ENCODE assay signal across 8 mouse cellular contexts in the genomic region with DNA sequence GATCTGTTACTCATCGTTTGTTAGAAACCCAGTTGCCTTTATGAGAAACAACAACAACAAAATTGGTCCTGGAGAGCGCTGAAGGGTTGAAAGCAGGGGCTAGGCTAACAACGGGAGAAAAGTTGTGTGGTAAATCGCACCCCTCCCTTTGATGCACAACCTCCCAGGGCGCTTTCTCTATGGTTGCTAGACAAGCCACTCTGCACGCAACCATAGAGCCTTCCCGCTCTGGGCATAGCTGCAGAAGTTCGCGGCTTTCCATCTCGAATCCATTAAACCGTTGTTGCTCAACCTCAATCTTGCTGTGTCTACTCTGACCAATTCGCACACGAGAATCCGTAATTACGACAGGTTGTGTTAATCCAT. TPM values are rescaled to one million over a fixed set of nuclear protein-coding genes. Genes with fewer than 3 reads are reported as not detected.
DNase-seq lines count a peak whose midpoint lies in the region; ATAC-seq and TF ChIP-seq lines count a peak whose summit lies in the region.

No protein-coding gene starts in this region.

- ATAC-seq in embryonic facial prominence, embryonic 15.5 days (ENCODE audit: insufficient number of reproducible peaks, low FRiP score, low TSS enrichment, low read depth) = peak; percentile 48; the same call in 1 of the 2 replicates
- peak; percentile 57 for ATAC-seq in hindbrain, embryonic 12.5 days (ENCODE audit: low FRiP score)
- peak; percentile 52 for ATAC-seq in liver, embryonic 15.5 days (ENCODE audit: insufficient read depth)
- peak; percentile 55 for ATAC-seq in neural tube, embryonic 12.5 days (ENCODE audit: low FRiP score, low read depth)

- peak; percentile 69 for DNase-seq in gastrocnemius, adult 2 months
- no peak for DNase-seq in gastrocnemius, postnatal 36 days
- peak; percentile 71 to 74 for DNase-seq in thymus, postnatal 36 days

- peak overlapping the region; percentile 97 for H3K27ac ChIP-seq in gastrocnemius, adult 2 months
- H3K27ac ChIP-seq in embryonic facial prominence, embryonic 15.5 days (replicated peaks) = peak overlapping the region; percentile 99
- H3K27ac ChIP-seq in hindbrain, embryonic 12.5 days = peak overlapping the region; percentile 99
- H3K27ac ChIP-seq in liver, embryonic 15.5 days (replicated peaks) = peak overlapping the region; percentile 97
- peak overlapping the region; percentile 38 for H3K27ac ChIP-seq in neural tube, embryonic 12.5 days

- TF ChIP-seq CTCF in gastrocnemius, adult 2 months (IDR thresholded peaks at IDR 0.05) = no peak
- no peak for TF ChIP-seq CTCF in E14TG2a.4 (conservative IDR thresholded peaks at IDR 0.05; ENCODE audit: low read length)

- H3K9ac ChIP-seq in embryonic facial prominence, embryonic 15.5 days = peak overlapping the region; percentile 37
- H3K9ac ChIP-seq in hindbrain, embryonic 12.5 days = peak overlapping the region; percentile 58
- H3K9ac ChIP-seq in liver, embryonic 15.5 days = peak overlapping the region; percentile 63
- H3K9ac ChIP-seq in neural tube, embryonic 12.5 days = peak overlapping the region; percentile 42

- peak overlapping the region; percentile 76 for H3K4me3 ChIP-seq in gastrocnemius, adult 2 months
- peak overlapping the region; percentile 100 for H3K4me3 ChIP-seq in E14TG2a.4 (replicated peaks; ENCODE audit: low read length)
- H3K4me3 ChIP-seq in embryonic facial prominence, embryonic 15.5 days (replicated peaks) = peak overlapping the region; percentile 77
- peak overlapping the region; percentile 96 for H3K4me3 ChIP-seq in hindbrain, embryonic 12.5 days
- H3K4me3 ChIP-seq in liver, embryonic 15.5 days (replicated peaks) = peak overlapping the region; percentile 80
- H3K4me3 ChIP-seq in neural tube, embryonic 12.5 days = peak overlapping the region; percentile 97

- H3K27me3 ChIP-seq in E14TG2a.4 (ENCODE audit: insufficient read depth, low read length) = no peaks in the 10 kb centered on the region
- no peaks in the 10 kb centered on the region for H3K27me3 ChIP-seq in embryonic facial prominence, embryonic 15.5 days
- no peaks in the 10 kb centered on the region for H3K27me3 ChIP-seq in hindbrain, embryonic 12.5 days
- 0 out of 2 replicates have a peak, but pooled peaks cover 3% of the 10 kb centered on the region for H3K27me3 ChIP-seq in liver, embryonic 15.5 days
- no peaks in the 10 kb centered on the region for H3K27me3 ChIP-seq in neural tube, embryonic 12.5 days (replicated peaks)

- intact Hi-C loops in gastrocnemius, adult 2 months (cut with DNase I) = loop anchor here (10.0 kb wide), 1 partner anchor 681 kb away; the partner anchor contains the start of genes Grik5 and Zfp574
- intact Hi-C loops in gastrocnemius, postnatal 36 days (cut with DNase I) = no loop called here

- peaks cover 30% of the 10 kb centered on the region for H3K36me3 ChIP-seq in E14TG2a.4 (ENCODE audit: insufficient read depth, low read length)
- peaks cover 35% of the 10 kb centered on the region for H3K36me3 ChIP-seq in embryonic facial prominence, embryonic 15.5 days
- peaks cover 14% of the 10 kb centered on the region for H3K36me3 ChIP-seq in hindbrain, embryonic 12.5 days
- peaks cover 25% of the 10 kb centered on the region for H3K36me3 ChIP-seq in liver, embryonic 15.5 days (replicated peaks)
- H3K36me3 ChIP-seq in neural tube, embryonic 12.5 days = peaks cover 15% of the 10 kb centered on the region

- under 1% methylated on average over 15 of the region's 15 CpGs for WGBS in embryonic facial prominence, embryonic 15.5 days
- under 1% methylated on average over 15 of the region's 15 CpGs for WGBS in hindbrain, embryonic 12.5 days
- 0% methylated on average over 15 of the region's 15 CpGs for WGBS in liver, embryonic 15.5 days (ENCODE audit: insufficient replicate concordance)
- WGBS in neural tube, embryonic 12.5 days = under 1% methylated on average over 15 of the region's 15 CpGs

- H3K4me1 ChIP-seq in E14TG2a.4 (replicated peaks; ENCODE audit: low read depth, low read length) = peaks cover 33% of the 10 kb centered on the region
- peaks cover 25% of the 10 kb centered on the region for H3K4me1 ChIP-seq in embryonic facial prominence, embryonic 15.5 days
- peaks cover 19% of the 10 kb centered on the region for H3K4me1 ChIP-seq in hindbrain, embryonic 12.5 days
- peaks cover 41% of the 10 kb centered on the region for H3K4me1 ChIP-seq in liver, embryonic 15.5 days (replicated peaks)
- peaks cover 20% of the 10 kb centered on the region for H3K4me1 ChIP-seq in neural tube, embryonic 12.5 days

- no peaks in the 10 kb centered on the region for H3K9me3 ChIP-seq in E14TG2a.4 (ENCODE audit: low read length)
- H3K9me3 ChIP-seq in embryonic facial prominence, embryonic 15.5 days (replicated peaks) = no peaks in the 10 kb centered on the region
- no peaks in the 10 kb centered on the region for H3K9me3 ChIP-seq in hindbrain, embryonic 12.5 days (replicated peaks)
- no peaks in the 10 kb centered on the region for H3K9me3 ChIP-seq in liver, embryonic 15.5 days (replicated peaks)
- H3K9me3 ChIP-seq in neural tube, embryonic 12.5 days = no peaks in the 10 kb centered on the region

- peak overlapping the region; percentile 89 for H3K4me2 ChIP-seq in embryonic facial prominence, embryonic 15.5 days (replicated peaks)
- peak overlapping the region; percentile 95 for H3K4me2 ChIP-seq in hindbrain, embryonic 12.5 days (replicated peaks)
- peak overlapping the region; percentile 96 for H3K4me2 ChIP-seq in liver, embryonic 15.5 days
- H3K4me2 ChIP-seq in neural tube, embryonic 12.5 days (replicated peaks) = peak overlapping the region; percentile 94

RNA-seq across cellular contexts. Expression of gene Hnrnpul1, which starts 0.9 kb away (rescaled TPM):
- 10 to 100 TPM; 66.3 to 72.8 TPM for total RNA-seq in gastrocnemius, adult 2 months (2021)
- total RNA-seq in gastrocnemius, postnatal 36 days (2021) = 10 to 100 TPM; 60.4 to 62.0 TPM
- polyA plus RNA-seq in embryonic facial prominence, embryonic 15.5 days (2015; fragmentation: Nextera tagmentation; extraction: Ambion mirVana) = 56.8 and 61.0 TPM in 2 replicates
- polyA plus RNA-seq in hindbrain, embryonic 12.5 days (2016; fragmentation: Nextera tagmentation; extraction: Ambion mirVana) = 68.6 and 76.6 TPM in 2 replicates
- polyA plus RNA-seq in liver, embryonic 15.5 days (2015; fragmentation: Nextera tagmentation; extraction: Ambion mirVana) = 26.8 and 28.0 TPM in 2 replicates
- 64.7 and 67.0 TPM in 2 replicates for polyA plus RNA-seq in neural tube, embryonic 12.5 days (2016; fragmentation: Nextera tagmentation; extraction: Ambion mirVana)

RNA-seq across cellular contexts. Expression of gene Axl, which starts 33.1 kb away (rescaled TPM):
- 10 to 100 TPM; 39.9 to 48.6 TPM for total RNA-seq in gastrocnemius, adult 2 months (2021)
- 10 to 100 TPM; 39.1 to 44.9 TPM for total RNA-seq in gastrocnemius, postnatal 36 days (2021)
- polyA plus RNA-seq in embryonic facial prominence, embryonic 15.5 days (2015; fragmentation: Nextera tagmentation; extraction: Ambion mirVana) = 112 and 124 TPM in 2 replicates
- polyA plus RNA-seq in hindbrain, embryonic 12.5 days (2016; fragmentation: Nextera tagmentation; extraction: Ambion mirVana) = 36.6 and 40.8 TPM in 2 replicates
- polyA plus RNA-seq in liver, embryonic 15.5 days (2015; fragmentation: Nextera tagmentation; extraction: Ambion mirVana) = 18.1 and 22.2 TPM in 2 replicates
- 33.0 and 35.7 TPM in 2 replicates for polyA plus RNA-seq in neural tube, embryonic 12.5 days (2016; fragmentation: Nextera tagmentation; extraction: Ambion mirVana)

RNA-seq across cellular contexts. Expression of gene Ccdc97, which starts 36.6 kb away (rescaled TPM):
- 10 to 100 TPM; 39.4 to 44.3 TPM for total RNA-seq in gastrocnemius, adult 2 months (2021)
- 10 to 100 TPM; 37.2 to 38.2 TPM for total RNA-seq in gastrocnemius, postnatal 36 days (2021)
- polyA plus RNA-seq in embryonic facial prominence, embryonic 15.5 days (2015; fragmentation: Nextera tagmentation; extraction: Ambion mirVana) = 25.2 and 32.8 TPM in 2 replicates
- polyA plus RNA-seq in hindbrain, embryonic 12.5 days (2016; fragmentation: Nextera tagmentation; extraction: Ambion mirVana) = 32.8 and 36.0 TPM in 2 replicates
- polyA plus RNA-seq in liver, embryonic 15.5 days (2015; fragmentation: Nextera tagmentation; extraction: Ambion mirVana) = 9.7 and 10.6 TPM in 2 replicates
- polyA plus RNA-seq in neural tube, embryonic 12.5 days (2016; fragmentation: Nextera tagmentation; extraction: Ambion mirVana) = 31.3 and 34.0 TPM in 2 replicates

Comparison
In these comparisons a context has a peak if more than half of its experiments do, and no peak if none do; other contexts are left out.
1. DNase-seq: peak in gastrocnemius, adult 2 months (single experiment) and thymus, postnatal 36 days (2 of 2); none in gastrocnemius, postnatal 36 days (0 of 2).
2. H3K27ac ChIP-seq: peak in every context shown above with its lines; median percentile 99 in embryonic facial prominence, embryonic 15.5 days; 99 in hindbrain, embryonic 12.5 days; 97 in gastrocnemius, adult 2 months; 97 in liver, embryonic 15.5 days; 38 in neural tube, embryonic 12.5 days.
3. Peak in every context shown above with its lines, with median percentiles within 50 percentile points of each other: H3K4me3 ChIP-seq, ATAC-seq, H3K4me2 ChIP-seq and H3K9ac ChIP-seq.